Mouse (Mus musculus): Measurements from ENCODE around the gene Slc15a3. TPM values are rescaled to one million over a fixed set of nuclear protein-coding genes. Genes with fewer than 3 reads are reported as not detected.

The Slc15a3 gene
- 0.15 and 0.16 TPM in 2 replicates for polyA plus RNA-seq (2014; fragmentation: Nextera tagmentation; extraction: Ambion mirVana)

DNA sequence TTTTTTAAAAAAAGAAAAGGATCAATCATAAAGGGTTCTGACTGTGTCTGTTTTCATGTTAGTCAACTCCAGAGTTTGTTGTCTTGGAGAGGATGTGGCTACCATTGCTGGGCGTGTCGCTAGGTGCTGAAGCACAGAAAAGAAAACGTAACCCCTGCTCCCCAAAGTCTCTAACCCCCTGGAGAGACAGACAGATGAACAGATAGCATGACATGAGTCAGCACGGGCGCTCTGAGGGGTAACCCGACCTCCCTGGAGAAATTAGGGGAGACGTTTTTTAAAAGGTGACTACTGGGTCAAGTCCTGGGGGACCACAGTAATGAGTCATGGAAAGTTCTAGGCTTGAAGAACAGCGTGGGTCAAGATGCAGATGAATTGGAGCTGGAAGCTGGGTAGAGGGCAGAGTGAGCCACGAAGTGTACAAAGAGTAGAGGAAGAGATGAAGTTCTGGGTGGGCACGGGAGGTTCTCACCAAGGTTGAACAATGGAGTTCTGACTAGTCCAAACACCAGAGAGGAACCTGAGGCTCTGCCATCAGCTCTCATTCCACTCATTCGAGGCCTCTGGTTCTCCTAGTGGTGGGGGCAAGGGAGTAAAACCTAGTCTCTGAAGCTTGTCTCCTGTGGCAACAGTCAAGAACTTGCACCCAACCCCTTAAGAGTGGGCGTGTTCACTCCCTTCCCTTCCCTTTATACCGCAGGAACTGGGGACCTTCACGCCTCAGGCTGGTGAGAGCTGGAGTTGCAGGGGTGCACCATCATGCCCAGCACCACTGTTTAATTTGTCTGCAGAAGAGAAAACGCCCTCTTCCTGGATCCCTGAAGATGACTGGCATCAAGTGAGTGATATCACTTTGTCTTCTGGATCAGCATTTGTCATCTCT is at the start of gene Slc15a3:
Slc15a3 (plus strand) TSS at position 718 of the 883 bp plus-strand sequence.
- H3K27ac ChIP-seq (replicated peaks; ENCODE audit: low read depth, low read length), result no peak within 1 kb of the TSS
- H3K4me1 ChIP-seq (ENCODE audit: control insufficient read depth, insufficient read depth, low read length), result no peaks in the 10 kb centered on the region
- H3K4me3 ChIP-seq (ENCODE audit: low read depth, low read length), result no peak within 1 kb of the TSS
- no peaks in the 10 kb centered on the region for H3K27me3 ChIP-seq (ENCODE audit: control insufficient read depth, insufficient read depth, low read length)
- WGBS, result 80% methylated on average over 15 of the region's 15 CpGs
- ATAC-seq (ENCODE audit: insufficient number of reproducible peaks, low FRiP score, low TSS enrichment, low read depth), result no peak
- no peak for DNase-seq (ENCODE audit: low spot score)
- H3K9ac ChIP-seq (ENCODE audit: low read length), result no peak within 1 kb of the TSS
- H3K9me3 ChIP-seq (ENCODE audit: control insufficient read depth, low read length), result no peaks in the 10 kb centered on the region
- H3K36me3 ChIP-seq (ENCODE audit: control insufficient read depth, insufficient read depth, low read length), result no peaks in the 10 kb centered on the region
- no peak within 1 kb of the TSS for H3K4me2 ChIP-seq (ENCODE audit: low read depth, severe bottlenecking)

DNA sequence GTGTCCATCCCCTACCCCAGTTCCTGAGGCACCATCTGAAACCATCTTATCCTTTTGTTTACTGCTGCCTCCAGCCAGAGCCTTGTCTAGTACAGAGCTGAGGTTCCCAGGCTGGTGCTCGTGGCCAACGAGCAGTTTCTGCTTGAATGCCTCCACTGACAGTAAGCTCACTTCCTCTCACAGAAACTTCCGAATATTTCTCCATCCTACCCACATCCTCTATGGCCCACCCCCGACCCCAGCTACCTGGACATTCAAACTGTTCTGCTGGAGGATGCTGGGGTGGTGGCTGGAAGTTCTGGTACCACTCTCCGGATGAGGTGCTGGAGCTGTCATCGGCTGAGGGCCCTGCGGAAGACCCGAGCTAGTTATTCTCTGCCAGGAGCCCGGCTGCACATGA is 49.2 kb upstream of the Slc15a3 start:
- H3K27ac ChIP-seq (replicated peaks; ENCODE audit: low read depth, low read length), result no peak overlapping the region
- DNase-seq (ENCODE audit: low spot score) (no peak), ATAC-seq (ENCODE audit: insufficient number of reproducible peaks, low FRiP score, low TSS enrichment, low read depth) (no peak)
- H3K4me3 ChIP-seq (ENCODE audit: low read depth, low read length), result no peak overlapping the region
- H3K4me1 ChIP-seq (ENCODE audit: control insufficient read depth, insufficient read depth, low read length), result no peaks in the 10 kb centered on the region
- H3K4me2 ChIP-seq (ENCODE audit: low read depth, severe bottlenecking), result no peak overlapping the region
- 83% methylated on average over 9 of the region's 9 CpGs for WGBS
- no peaks in the 10 kb centered on the region for H3K9me3 ChIP-seq (ENCODE audit: control insufficient read depth, low read length)
- no peaks in the 10 kb centered on the region for H3K27me3 ChIP-seq (ENCODE audit: control insufficient read depth, insufficient read depth, low read length)
- H3K36me3 ChIP-seq (ENCODE audit: control insufficient read depth, insufficient read depth, low read length), result no peaks in the 10 kb centered on the region
- H3K9ac ChIP-seq (ENCODE audit: low read length), result no peak overlapping the region

DNA sequence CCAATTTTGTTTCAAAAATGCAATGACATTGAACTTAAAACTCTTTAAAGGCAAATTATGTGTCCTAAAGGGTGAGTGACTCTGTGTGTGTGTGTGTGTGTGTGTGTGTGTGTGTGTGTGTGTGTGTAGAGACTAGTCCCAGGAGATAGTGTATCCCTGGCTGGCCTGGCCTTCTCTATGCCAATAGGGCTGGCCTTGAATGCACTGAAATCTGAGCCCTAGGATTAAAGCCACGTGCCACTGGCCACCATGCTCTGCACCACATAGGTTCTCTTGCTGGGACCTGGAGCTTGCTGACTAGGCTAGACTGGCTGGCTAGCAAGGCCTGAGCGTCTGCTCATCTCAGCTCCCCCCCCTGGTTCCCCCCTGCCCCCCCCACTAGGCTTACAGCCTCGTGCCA is 46.5 kb upstream of the Slc15a3 start:
- 42% methylated on average over 3 of the region's 3 CpGs for WGBS
- Histone ChIP-seq H3K36me3 (ENCODE audit: control insufficient read depth, insufficient read depth, low read length) (no peaks in the 10 kb centered on the region), H3K9ac (ENCODE audit: low read length) (no peak overlapping the region), H3K4me3 (ENCODE audit: low read depth, low read length) (no peak overlapping the region), H3K4me2 (ENCODE audit: low read depth, severe bottlenecking) (no peak overlapping the region), H3K4me1 (ENCODE audit: control insufficient read depth, insufficient read depth, low read length) (no peaks in the 10 kb centered on the region), H3K9me3 (ENCODE audit: control insufficient read depth, low read length) (no peaks in the 10 kb centered on the region), H3K27me3 (ENCODE audit: control insufficient read depth, insufficient read depth, low read length) (no peaks in the 10 kb centered on the region), H3K27ac (replicated peaks; ENCODE audit: low read depth, low read length) (no peak overlapping the region)
- ATAC-seq (ENCODE audit: insufficient number of reproducible peaks, low FRiP score, low TSS enrichment, low read depth) (no peak), DNase-seq (ENCODE audit: low spot score) (no peak)

DNA sequence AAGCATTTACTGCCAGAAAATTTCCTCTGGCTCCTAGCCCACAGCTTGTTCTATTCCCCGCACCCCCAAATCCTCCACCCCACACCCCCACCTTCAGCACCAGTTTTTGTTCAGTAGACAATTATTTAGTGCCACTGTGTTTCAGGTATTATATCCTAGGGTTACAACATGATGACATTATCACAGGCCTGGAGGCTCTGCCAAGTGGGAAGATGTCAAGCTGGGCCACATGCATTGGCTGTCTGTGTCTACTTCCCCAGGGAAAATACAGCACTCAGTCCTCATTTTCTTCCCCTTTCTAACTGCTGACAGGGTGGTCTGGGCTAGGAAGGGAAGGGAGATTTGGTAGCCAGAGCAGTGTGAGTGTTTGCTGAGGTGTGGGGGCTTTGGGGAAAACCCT is 44.6 kb upstream of the Slc15a3 start:
- Histone ChIP-seq H3K4me3 (ENCODE audit: low read depth, low read length) (no peak overlapping the region), H3K27ac (replicated peaks; ENCODE audit: low read depth, low read length) (no peak overlapping the region), H3K9ac (ENCODE audit: low read length) (no peak overlapping the region), H3K4me2 (ENCODE audit: low read depth, severe bottlenecking) (no peak overlapping the region), H3K9me3 (ENCODE audit: control insufficient read depth, low read length) (no peaks in the 10 kb centered on the region), H3K4me1 (ENCODE audit: control insufficient read depth, insufficient read depth, low read length) (no peaks in the 10 kb centered on the region), H3K36me3 (ENCODE audit: control insufficient read depth, insufficient read depth, low read length) (no peaks in the 10 kb centered on the region), H3K27me3 (ENCODE audit: control insufficient read depth, insufficient read depth, low read length) (no peaks in the 10 kb centered on the region)
- no peak for ATAC-seq (ENCODE audit: insufficient number of reproducible peaks, low FRiP score, low TSS enrichment, low read depth)
- WGBS, result 89% methylated on average over 1 of the region's 1 CpGs
- no peak for DNase-seq (ENCODE audit: low spot score)

DNA sequence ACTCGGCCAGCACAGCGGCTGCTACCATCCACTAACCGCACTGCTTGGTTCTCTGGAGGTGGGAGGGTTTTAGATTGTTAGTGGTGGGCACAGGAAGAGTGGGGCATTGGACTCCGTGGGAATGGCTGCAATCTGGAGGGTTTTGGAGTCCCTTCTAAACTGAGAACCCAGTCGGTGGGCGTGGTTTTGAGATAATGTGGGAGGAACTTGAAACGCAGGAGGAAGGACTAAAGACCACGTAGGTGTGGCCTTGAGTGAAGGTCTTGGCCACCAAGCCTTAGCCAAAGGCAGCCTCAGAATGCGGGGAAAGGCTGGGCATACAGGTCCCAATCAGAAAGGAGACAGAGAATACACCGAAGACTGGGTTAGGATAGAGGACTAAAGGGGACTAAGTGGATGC is 41.0 kb upstream of the Slc15a3 start:
- no peak for DNase-seq (ENCODE audit: low spot score)
- no peaks in the 10 kb centered on the region for H3K4me1 ChIP-seq (ENCODE audit: control insufficient read depth, insufficient read depth, low read length)
- no peaks in the 10 kb centered on the region for H3K27me3 ChIP-seq (ENCODE audit: control insufficient read depth, insufficient read depth, low read length)
- no peak for ATAC-seq (ENCODE audit: insufficient number of reproducible peaks, low FRiP score, low TSS enrichment, low read depth)
- H3K9me3 ChIP-seq (ENCODE audit: control insufficient read depth, low read length), result no peaks in the 10 kb centered on the region
- no peak overlapping the region for H3K4me3 ChIP-seq (ENCODE audit: low read depth, low read length)
- H3K27ac ChIP-seq (replicated peaks; ENCODE audit: low read depth, low read length), result no peak overlapping the region
- H3K4me2 ChIP-seq (ENCODE audit: low read depth, severe bottlenecking), result no peak overlapping the region
- H3K36me3 ChIP-seq (ENCODE audit: control insufficient read depth, insufficient read depth, low read length), result no peaks in the 10 kb centered on the region
- no peak overlapping the region for H3K9ac ChIP-seq (ENCODE audit: low read length)
- WGBS, result 70% methylated on average over 10 of the region's 10 CpGs

DNA sequence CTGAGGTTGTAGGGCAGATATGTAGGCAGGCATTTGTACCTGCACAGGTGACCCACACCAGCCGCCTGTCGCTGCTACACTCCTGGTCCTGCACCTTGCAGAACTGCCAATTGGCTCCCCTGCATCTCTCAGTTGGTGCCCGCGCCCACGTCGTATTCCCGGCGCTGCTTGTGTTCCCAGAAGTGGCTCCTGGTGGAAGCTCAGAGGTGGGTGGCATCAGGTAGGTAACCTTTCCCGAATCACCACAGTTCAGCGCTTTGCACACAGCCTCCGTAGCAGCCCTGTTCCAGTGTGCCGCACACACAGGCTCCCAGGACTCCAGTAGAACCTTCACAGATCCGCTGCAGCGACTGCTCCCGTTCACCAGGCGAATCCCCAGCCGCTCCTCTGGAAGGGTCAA is 40.4 kb upstream of the Slc15a3 start:
- H3K4me3 ChIP-seq (ENCODE audit: low read depth, low read length), result no peak overlapping the region
- no peaks in the 10 kb centered on the region for H3K4me1 ChIP-seq (ENCODE audit: control insufficient read depth, insufficient read depth, low read length)
- no peaks in the 10 kb centered on the region for H3K9me3 ChIP-seq (ENCODE audit: control insufficient read depth, low read length)
- H3K4me2 ChIP-seq (ENCODE audit: low read depth, severe bottlenecking), result no peak overlapping the region
- H3K27me3 ChIP-seq (ENCODE audit: control insufficient read depth, insufficient read depth, low read length), result no peaks in the 10 kb centered on the region
- DNase-seq (ENCODE audit: low spot score), result no peak
- no peak for ATAC-seq (ENCODE audit: insufficient number of reproducible peaks, low FRiP score, low TSS enrichment, low read depth)
- no peak overlapping the region for H3K9ac ChIP-seq (ENCODE audit: low read length)
- H3K27ac ChIP-seq (replicated peaks; ENCODE audit: low read depth, low read length), result no peak overlapping the region
- 92% methylated on average over 17 of the region's 17 CpGs for WGBS
- H3K36me3 ChIP-seq (ENCODE audit: control insufficient read depth, insufficient read depth, low read length), result no peaks in the 10 kb centered on the region

DNA sequence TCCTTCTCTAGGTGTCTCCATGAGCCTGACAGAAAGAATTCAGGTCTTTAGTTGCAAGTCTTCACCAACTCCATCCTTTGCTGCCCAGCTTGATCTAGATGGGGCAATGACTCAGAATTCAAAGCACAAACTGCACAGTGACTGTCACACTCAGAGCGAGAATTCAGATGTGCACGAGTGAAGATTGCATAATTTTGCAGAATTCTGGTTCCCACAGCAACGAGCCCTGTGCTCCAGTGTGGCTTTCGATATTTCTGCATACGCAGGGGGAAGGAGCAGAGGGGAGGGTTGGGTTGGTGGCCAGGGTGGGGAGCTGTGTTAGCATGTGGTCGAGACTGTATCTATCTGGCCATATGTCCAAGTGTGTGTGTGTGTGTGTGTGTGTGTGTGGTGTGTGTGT is 38.5 kb upstream of the Slc15a3 start:
- 81% methylated on average over 6 of the region's 6 CpGs for WGBS

DNA sequence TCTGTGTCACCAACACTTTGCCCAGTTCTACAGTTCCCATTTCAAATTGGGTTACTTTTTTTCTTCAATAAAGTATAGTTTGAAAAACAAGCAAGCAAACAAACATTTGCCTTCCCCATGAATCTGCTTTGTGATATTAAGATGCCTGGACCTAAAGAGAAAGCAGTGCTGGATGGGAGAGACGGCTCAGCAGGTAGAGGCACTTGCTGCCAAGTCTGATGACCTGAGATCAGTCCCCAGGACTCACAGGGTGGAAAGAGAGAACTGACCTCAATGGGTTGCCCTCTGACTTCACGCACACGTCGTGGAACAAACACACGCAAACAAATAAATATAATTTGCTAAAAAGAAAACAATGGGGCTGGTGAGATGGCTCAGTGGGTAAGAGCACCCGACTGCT is 37.6 kb upstream of the Slc15a3 start:
- ATAC-seq (ENCODE audit: insufficient number of reproducible peaks, low FRiP score, low TSS enrichment, low read depth), result no peak
- H3K27ac ChIP-seq (replicated peaks; ENCODE audit: low read depth, low read length), result no peak overlapping the region
- WGBS, result 90% methylated on average over 6 of the region's 6 CpGs

More for the DNA sequence above, 38.5 kb upstream of the Slc15a3 start:
- Histone ChIP-seq H3K4me3 (ENCODE audit: low read depth, low read length) (no peak overlapping the region), H3K27ac (replicated peaks; ENCODE audit: low read depth, low read length) (no peak overlapping the region), H3K4me2 (ENCODE audit: low read depth, severe bottlenecking) (no peak overlapping the region), H3K4me1 (ENCODE audit: control insufficient read depth, insufficient read depth, low read length) (no peaks in the 10 kb centered on the region), H3K27me3 (ENCODE audit: control insufficient read depth, insufficient read depth, low read length) (no peaks in the 10 kb centered on the region), H3K9ac (ENCODE audit: low read length) (no peak overlapping the region), H3K36me3 (ENCODE audit: control insufficient read depth, insufficient read depth, low read length) (no peaks in the 10 kb centered on the region), H3K9me3 (ENCODE audit: control insufficient read depth, low read length) (no peaks in the 10 kb centered on the region)
- ATAC-seq (ENCODE audit: insufficient number of reproducible peaks, low FRiP score, low TSS enrichment, low read depth) (no peak), DNase-seq (ENCODE audit: low spot score) (no peak)

More for the DNA sequence above, 37.6 kb upstream of the Slc15a3 start:
- H3K4me1 ChIP-seq (ENCODE audit: control insufficient read depth, insufficient read depth, low read length), result no peaks in the 10 kb centered on the region
- no peak for DNase-seq (ENCODE audit: low spot score)
- no peaks in the 10 kb centered on the region for H3K27me3 ChIP-seq (ENCODE audit: control insufficient read depth, insufficient read depth, low read length)
- no peak overlapping the region for H3K4me3 ChIP-seq (ENCODE audit: low read depth, low read length)
- no peaks in the 10 kb centered on the region for H3K36me3 ChIP-seq (ENCODE audit: control insufficient read depth, insufficient read depth, low read length)
- no peaks in the 10 kb centered on the region for H3K9me3 ChIP-seq (ENCODE audit: control insufficient read depth, low read length)
- H3K9ac ChIP-seq (ENCODE audit: low read length), result no peak overlapping the region
- no peak overlapping the region for H3K4me2 ChIP-seq (ENCODE audit: low read depth, severe bottlenecking)
